In the genomic region with DNA sequence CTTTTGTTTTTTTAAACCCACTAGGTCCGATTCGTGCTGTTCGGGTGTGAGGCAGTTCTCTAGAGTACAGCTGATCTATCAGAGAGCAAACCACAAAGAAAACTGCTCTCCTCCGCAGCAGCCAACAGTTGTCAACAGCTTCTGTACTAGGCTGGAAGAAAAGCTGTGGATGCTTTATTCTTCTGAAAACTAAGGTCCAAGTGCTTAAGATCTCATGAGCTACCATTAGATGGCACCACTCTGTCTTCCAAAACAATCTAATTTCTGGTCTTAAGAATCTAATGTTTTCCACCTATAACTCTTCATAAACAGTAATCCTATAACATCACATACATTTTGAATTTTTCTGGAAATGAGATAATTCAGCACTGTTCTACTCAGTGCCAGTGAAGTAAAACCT, we compare ENCODE assay signal across 29 mouse cellular contexts. TPM values are rescaled to one million over a fixed set of nuclear protein-coding genes. Genes with fewer than 3 reads are reported as not detected.
DNase-seq lines count a peak whose midpoint lies in the region; ATAC-seq and TF ChIP-seq lines count a peak whose summit lies in the region.
"Had no signal": no experiment of that assay in that cellular context is flagged by ENCODE, and none has a peak within 500 bp of the region (broad histone marks: within the 10 kb centered on the region; RNA-seq: fewer than 3 reads in every experiment).

No protein-coding gene starts in this region.

- dilution Hi-C loops in CH12.LX (cut with MboI; ENCODE audit: extremely low pct_ligation_motif_present, extremely low pct_unique_long_range_greater_than_20kb, low sequenced_read_pairs): no loop called here

- H3K4me3 ChIP-seq in intestine, postnatal 0 days (ENCODE audit: low read depth, low read length): no peak overlapping the region
- H3K4me3 ChIP-seq in intestine, embryonic 15.5 days (replicated peaks): no peak overlapping the region
- H3K4me3 ChIP-seq in midbrain, embryonic 11.5 days (ENCODE audit: low read depth, low read length): no peak overlapping the region
- no peak overlapping the region for H3K4me3 ChIP-seq in midbrain, embryonic 10.5 days
- H3K4me3 ChIP-seq in CH12.LX (replicated peaks in 1 of 3; ENCODE audit: low read depth in 2 of 3, low read length in 2 of 3, poor library complexity in 1 of 3): no peak overlapping the region
- H3K4me3 ChIP-seq in stomach, postnatal 0 days (ENCODE audit: low read depth, low read length): no peak overlapping the region
- H3K4me3 ChIP-seq: forebrain, embryonic 12.5 days; gastrocnemius, adult 2 months; hindbrain, embryonic 12.5 days; kidney, embryonic 15.5 days; limb, embryonic 12.5 days; liver, embryonic 15.5 days; lung, embryonic 15.5 days had no signal

- no peak overlapping the region for H3K4me2 ChIP-seq in intestine, postnatal 0 days (replicated peaks; ENCODE audit: low read depth)
- H3K4me2 ChIP-seq in intestine, embryonic 15.5 days (replicated peaks): no peak overlapping the region
- H3K4me2 ChIP-seq in midbrain, embryonic 11.5 days: no peak overlapping the region
- H3K4me2 ChIP-seq in CH12.LX (ENCODE audit: insufficient read depth, low read depth, poor library complexity, severe bottlenecking): no peak overlapping the region
- H3K4me2 ChIP-seq in stomach, postnatal 0 days (replicated peaks; ENCODE audit: low read depth): no peak overlapping the region
- H3K4me2 ChIP-seq: forebrain, embryonic 12.5 days; heart, embryonic 11.5 days; hindbrain, embryonic 12.5 days; kidney, embryonic 15.5 days; limb, embryonic 12.5 days; liver, embryonic 15.5 days; lung, embryonic 15.5 days had no signal

- TF ChIP-seq RAD21 in CH12.LX (IDR thresholded peaks at IDR 0.05; ENCODE audit: low read depth, low read length): no peak; the same call in 1 of the 2 replicates

- no peaks in the 10 kb centered on the region for H3K4me1 ChIP-seq in intestine, postnatal 0 days (replicated peaks; ENCODE audit: control insufficient read depth, insufficient read depth, low read length)
- H3K4me1 ChIP-seq in intestine, embryonic 15.5 days (replicated peaks): no peaks in the 10 kb centered on the region
- no peaks in the 10 kb centered on the region for H3K4me1 ChIP-seq in midbrain, embryonic 11.5 days (ENCODE audit: control insufficient read depth, insufficient read depth, low read length)
- H3K4me1 ChIP-seq in midbrain, embryonic 10.5 days: no peaks in the 10 kb centered on the region
- H3K4me1 ChIP-seq in CH12.LX (ENCODE audit: control insufficient read depth in 1 of 2, insufficient read depth in 2 of 2): no peaks in the 10 kb centered on the region
- no peaks in the 10 kb centered on the region for H3K4me1 ChIP-seq in stomach, postnatal 0 days (replicated peaks; ENCODE audit: control insufficient read depth, insufficient read depth)
- H3K4me1 ChIP-seq: forebrain, embryonic 12.5 days; hindbrain, embryonic 12.5 days; kidney, embryonic 15.5 days; limb, embryonic 12.5 days; liver, embryonic 15.5 days; lung, embryonic 15.5 days had no signal

- in situ Hi-C loops in CH12.LX (cut with MboI; ENCODE audit: low pct_ligation_motif_present, low pct_unique_long_range_greater_than_20kb, low sequenced_read_pairs): no loop called here

- peak; percentile 62 for DNase-seq in midbrain, embryonic 11.5 days (ENCODE audit: low spot score, missing footprints)
- no peak for DNase-seq in midbrain, embryonic 10.5 days (ENCODE audit: low spot score)
- DNase-seq in CH12.LX (ENCODE audit: extremely low read depth): no peak
- no peak for DNase-seq in stomach, postnatal 0 days (ENCODE audit: low spot score)
- DNase-seq: adrenal gland, postnatal 25 days; cerebellum, adult 18-20 months; cerebellum, postnatal 10 days; gastrocnemius, adult 2 months; gastrocnemius, postnatal 36 days; heart, adult 18-20 months; heart, postnatal 36 days; kidney, adult 18-20 months; kidney, postnatal 4 days; layer of hippocampus, adult 9-11 months; lung, postnatal 36 days; midbrain, embryonic 14.5 days had no signal

- no peaks in the 10 kb centered on the region for H3K79me2 ChIP-seq in CH12.LX (replicated peaks; ENCODE audit: control insufficient read depth, extremely low read depth, insufficient read depth, poor library complexity, severe bottlenecking)

- no peak overlapping the region for H3K27ac ChIP-seq in intestine, postnatal 0 days (ENCODE audit: low read depth, low read length)
- no peak overlapping the region for H3K27ac ChIP-seq in intestine, embryonic 15.5 days
- H3K27ac ChIP-seq in midbrain, embryonic 11.5 days (ENCODE audit: low read depth, low read length): no peak overlapping the region
- no peak overlapping the region for H3K27ac ChIP-seq in midbrain, embryonic 10.5 days (replicated peaks)
- H3K27ac ChIP-seq in CH12.LX (ENCODE audit: insufficient read depth, low read depth): no peak overlapping the region
- H3K27ac ChIP-seq in stomach, postnatal 0 days (replicated peaks): no peak overlapping the region
- H3K27ac ChIP-seq: forebrain, embryonic 12.5 days; gastrocnemius, adult 2 months; hindbrain, embryonic 12.5 days; kidney, embryonic 15.5 days; limb, embryonic 12.5 days; liver, embryonic 15.5 days; lung, embryonic 15.5 days had no signal

- no peaks in the 10 kb centered on the region for H3K9me3 ChIP-seq in intestine, postnatal 0 days (ENCODE audit: control insufficient read depth)
- H3K9me3 ChIP-seq in intestine, embryonic 15.5 days: no peaks in the 10 kb centered on the region
- peaks cover 5% of the 10 kb centered on the region for H3K9me3 ChIP-seq in midbrain, embryonic 11.5 days (ENCODE audit: control insufficient read depth, low read length)
- peaks cover 48% of the 10 kb centered on the region for H3K9me3 ChIP-seq in midbrain, embryonic 10.5 days (replicated peaks)
- no peaks in the 10 kb centered on the region for H3K9me3 ChIP-seq in CH12.LX (replicated peaks; ENCODE audit: low read length)
- no peaks in the 10 kb centered on the region for H3K9me3 ChIP-seq in stomach, postnatal 0 days (ENCODE audit: control insufficient read depth, low read length)
- H3K9me3 ChIP-seq: G1E; kidney, embryonic 15.5 days; limb, embryonic 12.5 days; liver, embryonic 15.5 days; lung, embryonic 15.5 days had no signal

- no peaks in the 10 kb centered on the region for H3K36me3 ChIP-seq in intestine, postnatal 0 days (ENCODE audit: control insufficient read depth, insufficient read depth)
- H3K36me3 ChIP-seq in intestine, embryonic 15.5 days: no peaks in the 10 kb centered on the region
- H3K36me3 ChIP-seq in midbrain, embryonic 11.5 days (ENCODE audit: control insufficient read depth, insufficient read depth, low read length): peaks cover 9% of the 10 kb centered on the region; the same call in 1 of the 2 replicates
- peaks cover 85% of the 10 kb centered on the region for H3K36me3 ChIP-seq in midbrain, embryonic 10.5 days
- H3K36me3 ChIP-seq in CH12.LX (replicated peaks in 1 of 2; ENCODE audit: control insufficient read depth in 1 of 2, insufficient read depth in 1 of 2, low read length in 1 of 2): no peaks in the 10 kb centered on the region
- no peaks in the 10 kb centered on the region for H3K36me3 ChIP-seq in stomach, postnatal 0 days (ENCODE audit: control insufficient read depth, insufficient read depth, low read length)
- H3K36me3 ChIP-seq: G1E; kidney, embryonic 15.5 days; limb, embryonic 12.5 days; liver, embryonic 15.5 days; lung, embryonic 15.5 days had no signal

- H3K9ac ChIP-seq in intestine, postnatal 0 days (ENCODE audit: low read depth, low read length): no peak overlapping the region
- no peak overlapping the region for H3K9ac ChIP-seq in intestine, embryonic 15.5 days
- no peak overlapping the region for H3K9ac ChIP-seq in midbrain, embryonic 11.5 days (ENCODE audit: low read length)
- no peak overlapping the region for H3K9ac ChIP-seq in CH12.LX (ENCODE audit: insufficient read depth, low read depth)
- H3K9ac ChIP-seq in stomach, postnatal 0 days (ENCODE audit: low read length): no peak overlapping the region
- H3K9ac ChIP-seq: forebrain, embryonic 12.5 days; hindbrain, embryonic 12.5 days; kidney, embryonic 15.5 days; limb, embryonic 12.5 days; liver, embryonic 15.5 days; lung, embryonic 15.5 days had no signal

- ATAC-seq in intestine, postnatal 0 days: no peak
- ATAC-seq in intestine, embryonic 15.5 days: no peak
- no peak for ATAC-seq in midbrain, embryonic 11.5 days (ENCODE audit: low FRiP score)
- ATAC-seq in stomach, postnatal 0 days (ENCODE audit: low FRiP score, low TSS enrichment): no peak
- no peak for ATAC-seq in monocyte, adult 5-6 weeks (replicated peaks; ENCODE audit: insufficient number of reproducible peaks, low FRiP score, low TSS enrichment, poor library complexity, severe bottlenecking)

- no peak for TF ChIP-seq EP300 in CH12.LX (IDR thresholded peaks at IDR 0.05; ENCODE audit: low read length)
- no peak for TF ChIP-seq EP300 in stomach, postnatal 0 days (optimal IDR thresholded peaks at IDR 0.05)

- H3K27me3 ChIP-seq in intestine, postnatal 0 days (replicated peaks; ENCODE audit: control insufficient read depth, insufficient read depth, low read length): no peaks in the 10 kb centered on the region
- no peaks in the 10 kb centered on the region for H3K27me3 ChIP-seq in intestine, embryonic 15.5 days (replicated peaks)
- H3K27me3 ChIP-seq in midbrain, embryonic 11.5 days (ENCODE audit: control insufficient read depth, insufficient read depth, low read length): no peaks in the 10 kb centered on the region
- H3K27me3 ChIP-seq in midbrain, embryonic 10.5 days (ENCODE audit: low read depth, poor library complexity, severe bottlenecking): no peaks in the 10 kb centered on the region
- no peaks in the 10 kb centered on the region for H3K27me3 ChIP-seq in CH12.LX (replicated peaks)
- H3K27me3 ChIP-seq in stomach, postnatal 0 days (ENCODE audit: control insufficient read depth, insufficient read depth, low read length): no peaks in the 10 kb centered on the region
- H3K27me3 ChIP-seq: forebrain, embryonic 12.5 days; hindbrain, embryonic 12.5 days; kidney, embryonic 15.5 days; limb, embryonic 12.5 days; liver, embryonic 15.5 days; lung, embryonic 15.5 days had no signal

- peak; percentile 11; the same call in 1 of the 2 replicates for TF ChIP-seq CTCF in intestine, postnatal 0 days (IDR thresholded peaks at IDR 0.05; ENCODE audit: low read depth)
- TF ChIP-seq CTCF in CH12.LX (conservative IDR thresholded peaks at IDR 0.05 in 1 of 2, IDR thresholded peaks at IDR 0.05 in 1 of 2; ENCODE audit: low read depth in 2 of 2, low read length in 2 of 2): peak in 1 of 2 experiments; percentile 50; a peak in 2 of 4 replicates
- TF ChIP-seq CTCF in stomach, postnatal 0 days (IDR thresholded peaks at IDR 0.05; ENCODE audit: low read depth): peak; percentile 30

- WGBS in intestine, postnatal 0 days: 89% methylated on average over 4 of the region's 4 CpGs
- WGBS in intestine, embryonic 15.5 days: 89% methylated on average over 4 of the region's 4 CpGs
- 92% methylated on average over 4 of the region's 4 CpGs for WGBS in midbrain, embryonic 11.5 days
- WGBS in midbrain, embryonic 10.5 days: 92% methylated on average over 4 of the region's 4 CpGs
- 82% methylated on average over 4 of the region's 4 CpGs for WGBS in stomach, postnatal 0 days

- no peak for TF ChIP-seq POLR2A in CH12.LX (IDR thresholded peaks at IDR 0.05; ENCODE audit: low read depth, low read length)

RNA-seq across cellular contexts. Expression of gene Adgrv1, which starts 22.6 kb away (rescaled TPM):
- 0.86 and 0.90 TPM in 2 replicates for polyA plus RNA-seq in intestine, postnatal 0 days (2015; fragmentation: Nextera tagmentation; extraction: Ambion mirVana)
- 0.82 and 0.83 TPM in 2 replicates for polyA plus RNA-seq in intestine, embryonic 15.5 days (2015; fragmentation: Nextera tagmentation; extraction: Ambion mirVana)
- 43.1 and 45.2 TPM in 2 replicates for polyA plus RNA-seq in midbrain, embryonic 11.5 days (2014; fragmentation: Nextera tagmentation; extraction: Ambion mirVana)
- polyA plus RNA-seq in midbrain, embryonic 10.5 days (2016; fragmentation: Nextera tagmentation; extraction: Ambion mirVana): 47.3 and 51.2 TPM in 2 replicates
- total RNA-seq in CH12.LX (2012; rRNA removed) (0.13 and 0.17 TPM in 2 replicates), CH12.LX (2014; rRNA removed) (0.26 and 0.44 TPM in 2 replicates)
- polyA plus RNA-seq in CH12.LX (2012; ENCODE audit: insufficient read length, low read depth): 0.27 and 0.31 TPM in 2 replicates
- polyA plus RNA-seq in stomach, postnatal 0 days (2015; fragmentation: Nextera tagmentation; extraction: Ambion mirVana): 1.3 and 1.4 TPM in 2 replicates
- 0.38 to 0.97 TPM in 2 of 3 replicates, not detected in the other for total RNA-seq in monocyte, adult 5-6 weeks (2017)
- total RNA-seq: common myeloid progenitor, adult 5-6 weeks; gastrocnemius, adult 2 months; gastrocnemius, postnatal 36 days; megakaryocyte, adult 5-6 weeks had no signal
- polyA plus RNA-seq: G1E had no signal

RNA-seq across cellular contexts. Expression of gene Lysmd3, which starts 47.1 kb away (rescaled TPM):
- polyA plus RNA-seq in intestine, postnatal 0 days (2015; fragmentation: Nextera tagmentation; extraction: Ambion mirVana): 32.4 and 32.7 TPM in 2 replicates
- polyA plus RNA-seq in intestine, embryonic 15.5 days (2015; fragmentation: Nextera tagmentation; extraction: Ambion mirVana): 24.4 and 25.2 TPM in 2 replicates
- polyA plus RNA-seq in midbrain, embryonic 11.5 days (2014; fragmentation: Nextera tagmentation; extraction: Ambion mirVana): 30.5 and 34.1 TPM in 2 replicates
- polyA plus RNA-seq in midbrain, embryonic 10.5 days (2016; fragmentation: Nextera tagmentation; extraction: Ambion mirVana): 26.4 and 26.8 TPM in 2 replicates
- total RNA-seq in CH12.LX (2012; rRNA removed) (12.4 and 15.1 TPM in 2 replicates), CH12.LX (2014; rRNA removed) (17.7 and 19.7 TPM in 2 replicates)
- 7.3 and 9.0 TPM in 2 replicates for polyA plus RNA-seq in CH12.LX (2012; ENCODE audit: insufficient read length, low read depth)
- 14.2 and 16.2 TPM in 2 replicates for polyA plus RNA-seq in stomach, postnatal 0 days (2015; fragmentation: Nextera tagmentation; extraction: Ambion mirVana)
- 52.9 to 67.6 TPM (median 55.5 TPM) in 3 replicates for total RNA-seq in monocyte, adult 5-6 weeks (2017)

Comparison
In these comparisons a context has a peak if more than half of its experiments do, and no peak if none do; other contexts are left out.
1. RNA of gene Adgrv1, which starts 22.6 kb away (polyA plus RNA-seq): 47.3 to 51.2 TPM in midbrain, embryonic 10.5 days and 43.1 to 45.2 TPM in midbrain, embryonic 11.5 days; 1.3 to 1.4 TPM in stomach, postnatal 0 days, 0.86 to 0.90 TPM in intestine, postnatal 0 days, 0.82 to 0.83 TPM in intestine, embryonic 15.5 days and 0.27 to 0.31 TPM in CH12.LX; every median in the first group is over 10 times any median in the second.